ENCODE assay signal across 21 mouse cellular contexts in the genomic region with DNA sequence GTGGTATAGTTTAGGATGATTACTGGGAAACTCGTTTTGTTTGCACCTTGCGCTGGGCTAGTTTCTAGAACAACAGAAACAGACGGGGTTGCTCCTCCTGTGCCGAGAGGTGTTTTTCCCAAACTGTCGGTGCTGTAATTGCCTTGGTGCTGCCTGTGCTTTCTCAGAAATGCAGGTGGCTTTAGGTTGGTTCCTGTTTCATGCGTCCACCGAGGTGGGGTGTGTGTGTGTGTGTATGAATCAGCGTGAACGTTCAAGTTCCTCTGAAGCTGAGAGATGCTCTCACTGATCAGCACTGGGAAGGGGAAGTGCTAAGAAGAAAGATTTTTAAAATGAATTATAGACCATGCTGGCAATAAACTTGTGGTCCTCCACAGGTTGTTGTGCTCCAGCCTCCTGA. TPM values are rescaled to one million over a fixed set of nuclear protein-coding genes. Genes with fewer than 3 reads are reported as not detected.
DNase-seq lines count a peak whose midpoint lies in the region; ATAC-seq and TF ChIP-seq lines count a peak whose summit lies in the region.
"Had no signal": no experiment of that assay in that cellular context is flagged by ENCODE, and none has a peak within 500 bp of the region (broad histone marks: within the 10 kb centered on the region; RNA-seq: fewer than 3 reads in every experiment).

No protein-coding gene starts in this region.

- no peaks in the 10 kb centered on the region for H3K9me3 ChIP-seq in hindbrain, embryonic 14.5 days (ENCODE audit: control insufficient read depth, low read length)
- H3K9me3 ChIP-seq: G1E had no signal

- TF ChIP-seq CTCF in bone marrow, adult 2 months (IDR thresholded peaks at IDR 0.05; ENCODE audit: control insufficient read depth, insufficient read depth, low read length): no peak

- H3K27ac ChIP-seq in bone marrow, adult 2 months (ENCODE audit: control insufficient read depth, insufficient read depth, low read depth, low read length, poor library complexity): peak overlapping the region; percentile 23; the same call in 1 of the 2 replicates
- no peak overlapping the region for H3K27ac ChIP-seq in hindbrain, embryonic 14.5 days
- H3K27ac ChIP-seq: macrophage had no signal

- no peak overlapping the region for H3K4me3 ChIP-seq in bone marrow, adult 2 months (replicated peaks; ENCODE audit: control insufficient read depth, low read depth, low read length)
- no peak overlapping the region for H3K4me3 ChIP-seq in hindbrain, embryonic 14.5 days (replicated peaks; ENCODE audit: low read length)
- H3K4me3 ChIP-seq: erythroblast, embryonic 14.5 days had no signal

- no peaks in the 10 kb centered on the region for H3K4me1 ChIP-seq in bone marrow, adult 2 months (ENCODE audit: control insufficient read depth, insufficient read depth, low read length)
- H3K4me1 ChIP-seq in hindbrain, embryonic 14.5 days (replicated peaks; ENCODE audit: control insufficient read depth, insufficient read depth, low read length): no peaks in the 10 kb centered on the region

- no peak for TF ChIP-seq POLR2A in bone marrow, adult 2 months (IDR thresholded peaks at IDR 0.05; ENCODE audit: borderline replicate concordance, control insufficient read depth, low read depth, low read length)

- WGBS in bone marrow, adult 2 months: 10% methylated on average over 9 of the region's 9 CpGs
- 92% methylated on average over 9 of the region's 9 CpGs for WGBS in hindbrain, embryonic 14.5 days

- H3K4me2 ChIP-seq in hindbrain, embryonic 14.5 days (replicated peaks): no peak overlapping the region
- H3K4me2 ChIP-seq: heart, embryonic 11.5 days had no signal

- no peak overlapping the region for H3K9ac ChIP-seq in hindbrain, embryonic 14.5 days
- H3K9ac ChIP-seq: liver, postnatal 0 days had no signal

- no peaks in the 10 kb centered on the region for H3K27me3 ChIP-seq in splenic B cell, adult 2 months (ENCODE audit: control insufficient read depth, insufficient read depth, low read length, poor library complexity, severe bottlenecking)
- no peaks in the 10 kb centered on the region for H3K27me3 ChIP-seq in hindbrain, embryonic 14.5 days (ENCODE audit: control insufficient read depth, insufficient read depth, low read length)

- peak; percentile 57 to 60 for DNase-seq in spleen, postnatal 36 days (ENCODE audit: low spot score in 2 of 2)
- no peak for DNase-seq in spleen, adult 12 weeks (ENCODE audit: low spot score)
- peak; percentile 56 for DNase-seq in splenic B cell, adult 2 months (ENCODE audit: low read depth, low spot score)
- DNase-seq in hindbrain, embryonic 14.5 days (ENCODE audit: low spot score): no peak
- DNase-seq in kidney, postnatal 36 days: no peak
- no peak for DNase-seq in testis, postnatal 10 days (ENCODE audit: low spot score)
- DNase-seq: cerebellum, adult 11 months; cerebellum, postnatal 14 days; gastrocnemius, postnatal 36 days; heart, postnatal 36 days; kidney, adult 2 months; kidney, postnatal 14 days; liver; liver, postnatal 0 days; midbrain, embryonic 14.5 days had no signal

- 0 out of 2 replicates have a peak, but pooled peaks cover 2% of the 10 kb centered on the region for H3K36me3 ChIP-seq in splenic B cell, adult 2 months (ENCODE audit: control insufficient read depth, insufficient read depth, low read length, poor library complexity, severe bottlenecking)
- H3K36me3 ChIP-seq in hindbrain, embryonic 14.5 days (replicated peaks; ENCODE audit: control insufficient read depth, insufficient read depth): peaks cover 5% of the 10 kb centered on the region; the same call in 1 of the 2 replicates

- no peak for ATAC-seq in hindbrain, embryonic 14.5 days (ENCODE audit: low FRiP score)
- ATAC-seq: forebrain, embryonic 14.5 days; liver, postnatal 0 days had no signal

RNA-seq across cellular contexts. Expression of a gene that starts 33.3 kb away (rescaled TPM):
- polyA plus RNA-seq in bone marrow, adult 2 months (2011; ENCODE audit: insufficient read depth, insufficient read length, low replicate concordance, missing spikeins): not detected in 2 replicates
- polyA plus RNA-seq in hindbrain, embryonic 14.5 days (2014; fragmentation: Nextera tagmentation; extraction: Ambion mirVana): 0.19 and 0.21 TPM in 2 replicates
- polyA plus RNA-seq: erythroblast, embryonic 14.5 days; macrophage had no signal

RNA-seq across cellular contexts. Expression of a gene that starts 34.1 kb away (rescaled TPM):
- 25.2 and 28.4 TPM in 2 replicates for polyA plus RNA-seq in bone marrow, adult 2 months (2011; ENCODE audit: insufficient read depth, insufficient read length, low replicate concordance, missing spikeins)
- polyA plus RNA-seq in hindbrain, embryonic 14.5 days (2014; fragmentation: Nextera tagmentation; extraction: Ambion mirVana): 55.7 and 57.7 TPM in 2 replicates

RNA-seq across cellular contexts. Expression of a gene that starts 51.2 kb away (rescaled TPM):
- 66.5 and 69.0 TPM in 2 replicates for polyA plus RNA-seq in bone marrow, adult 2 months (2011; ENCODE audit: insufficient read depth, insufficient read length, low replicate concordance, missing spikeins)
- 4.8 and 5.5 TPM in 2 replicates for polyA plus RNA-seq in hindbrain, embryonic 14.5 days (2014; fragmentation: Nextera tagmentation; extraction: Ambion mirVana)

Comparison
In these comparisons a context has a peak if more than half of its experiments do, and no peak if none do; other contexts are left out.
1. DNase-seq: peak in spleen, postnatal 36 days (2 of 2) and splenic B cell, adult 2 months (single experiment); none in spleen, adult 12 weeks (single experiment), hindbrain, embryonic 14.5 days (single experiment), kidney, postnatal 36 days (0 of 2) and testis, postnatal 10 days (single experiment).
2. RNA of a gene that starts 51.2 kb away (polyA plus RNA-seq): 66.5 to 69.0 TPM in bone marrow, adult 2 months; 4.8 to 5.5 TPM in hindbrain, embryonic 14.5 days; every median in the first group is over 10 times any median in the second.